Mouse (Mus musculus): Measurements from ENCODE around the gene Zfp37. TPM values are rescaled to one million over a fixed set of nuclear protein-coding genes. Genes with fewer than 3 reads are reported as not detected.

Zfp37 gene
- polyA plus RNA-seq, 1 experiment: 9.6 TPM

GRCm38 (mm10) chr4:62265154-62265836 lies 34.4 kb upstream of the Zfp37 start:
- H3K27ac ChIP-seq (ENCODE audit: insufficient read depth, low read length): no peak overlapping the region
- TF ChIP-seq CTCF (IDR thresholded peaks at IDR 0.05; ENCODE audit: borderline replicate concordance, insufficient read depth, low read depth, low read length) (no peak), POLR2A (IDR thresholded peaks at IDR 0.05; ENCODE audit: borderline replicate concordance, insufficient read depth, low read length) (no peak)
- H3K4me1 ChIP-seq (ENCODE audit: control insufficient read depth, insufficient read depth, low read length): 0 out of 2 replicates have a peak, but pooled peaks cover 3% of the 10 kb centered on the region
- H3K4me3 ChIP-seq (replicated peaks; ENCODE audit: insufficient read depth, low read depth, low read length): no peak overlapping the region
- DNase-seq: no peak
- H3K27me3 ChIP-seq (ENCODE audit: control insufficient read depth, insufficient read depth, low read length): no peaks in the 10 kb centered on the region
- 61% methylated on average over 10 of the region's 10 CpGs for whole genome bisulfite sequencing

GRCm38 (mm10) chr4:62263133-62263844 lies 32.4 kb upstream of the Zfp37 start:
- no peak overlapping the region for H3K27ac ChIP-seq (ENCODE audit: insufficient read depth, low read length)
- H3K4me1 ChIP-seq (ENCODE audit: control insufficient read depth, insufficient read depth, low read length): 0 out of 2 replicates have a peak, but pooled peaks cover 3% of the 10 kb centered on the region
- TF ChIP-seq POLR2A (IDR thresholded peaks at IDR 0.05; ENCODE audit: borderline replicate concordance, insufficient read depth, low read length): no peak
- TF ChIP-seq CTCF (IDR thresholded peaks at IDR 0.05; ENCODE audit: borderline replicate concordance, insufficient read depth, low read depth, low read length): no peak
- no peak for DNase-seq
- no peaks in the 10 kb centered on the region for H3K27me3 ChIP-seq (ENCODE audit: control insufficient read depth, insufficient read depth, low read length)
- WGBS: 9% methylated on average over 7 of the region's 7 CpGs
- no peak overlapping the region for H3K4me3 ChIP-seq (replicated peaks; ENCODE audit: insufficient read depth, low read depth, low read length)

GRCm38 (mm10) chr4:62262276-62262675 lies 31.4 kb upstream of the Zfp37 start, which contains the start of gene Slc31a2:
Slc31a2 (plus strand) TSS chr4:62262562.
- H3K27me3 ChIP-seq (ENCODE audit: control insufficient read depth, insufficient read depth, low read length): no peaks in the 10 kb centered on the region
- 33% methylated on average over 2 of the region's 2 CpGs for WGBS
- no peak within 1 kb of the TSS for H3K27ac ChIP-seq (ENCODE audit: insufficient read depth, low read length)
- TF ChIP-seq CTCF (IDR thresholded peaks at IDR 0.05; ENCODE audit: borderline replicate concordance, insufficient read depth, low read depth, low read length) (no peak), POLR2A (IDR thresholded peaks at IDR 0.05; ENCODE audit: borderline replicate concordance, insufficient read depth, low read length) (no peak)
- 0 out of 2 replicates have a peak, but pooled peaks cover 3% of the 10 kb centered on the region for H3K4me1 ChIP-seq (ENCODE audit: control insufficient read depth, insufficient read depth, low read length)
- DNase-seq: no peak
- no peak within 1 kb of the TSS for H3K4me3 ChIP-seq (replicated peaks; ENCODE audit: insufficient read depth, low read depth, low read length)

GRCm38 (mm10) chr4:62256931-62257330 lies 26.1 kb upstream of the Zfp37 start:
- TF ChIP-seq POLR2A (IDR thresholded peaks at IDR 0.05; ENCODE audit: borderline replicate concordance, insufficient read depth, low read length) (no peak), CTCF (IDR thresholded peaks at IDR 0.05; ENCODE audit: borderline replicate concordance, insufficient read depth, low read depth, low read length) (no peak)
- Histone ChIP-seq H3K27me3 (ENCODE audit: control insufficient read depth, insufficient read depth, low read length) (no peaks in the 10 kb centered on the region), H3K4me3 (replicated peaks; ENCODE audit: insufficient read depth, low read depth, low read length) (no peak overlapping the region), H3K4me1 (ENCODE audit: control insufficient read depth, insufficient read depth, low read length) (no peaks in the 10 kb centered on the region), H3K27ac (ENCODE audit: insufficient read depth, low read length) (no peak overlapping the region)
- 42% methylated on average over 8 of the region's 8 CpGs for WGBS
- no peak for DNase-seq

GRCm38 (mm10) chr4:62254551-62254950 lies 23.7 kb upstream of the Zfp37 start:
- no peak overlapping the region for H3K4me3 ChIP-seq (replicated peaks; ENCODE audit: insufficient read depth, low read depth, low read length)
- no peaks in the 10 kb centered on the region for H3K4me1 ChIP-seq (ENCODE audit: control insufficient read depth, insufficient read depth, low read length)
- 75% methylated on average over 8 of the region's 8 CpGs for WGBS
- H3K27ac ChIP-seq (ENCODE audit: insufficient read depth, low read length): no peak overlapping the region
- DNase-seq: no peak
- no peaks in the 10 kb centered on the region for H3K27me3 ChIP-seq (ENCODE audit: control insufficient read depth, insufficient read depth, low read length)
- TF ChIP-seq CTCF (IDR thresholded peaks at IDR 0.05; ENCODE audit: borderline replicate concordance, insufficient read depth, low read depth, low read length) (no peak), POLR2A (IDR thresholded peaks at IDR 0.05; ENCODE audit: borderline replicate concordance, insufficient read depth, low read length) (no peak)

- no peak for TF ChIP-seq CTCF (IDR thresholded peaks at IDR 0.05; ENCODE audit: borderline replicate concordance, insufficient read depth, low read depth, low read length)
- TF ChIP-seq POLR2A (IDR thresholded peaks at IDR 0.05; ENCODE audit: borderline replicate concordance, insufficient read depth, low read length): no peak
- no peaks in the 10 kb centered on the region for H3K27me3 ChIP-seq (ENCODE audit: control insufficient read depth, insufficient read depth, low read length)
- 86% methylated on average over 4 of the region's 4 CpGs for WGBS
Observed at GRCm38 (mm10) chr4:62251776-62252175, 20.9 kb upstream of the Zfp37 start.

GRCm38 (mm10) chr4:62250896-62251544 lies 20.2 kb upstream of the Zfp37 start:
- WGBS: 35% methylated on average over 3 of the region's 3 CpGs
- H3K27ac ChIP-seq (ENCODE audit: insufficient read depth, low read length): no peak overlapping the region

More at GRCm38 (mm10) chr4:62251776-62252175, 20.9 kb upstream of the Zfp37 start:
- DNase-seq: no peak
- no peak overlapping the region for H3K27ac ChIP-seq (ENCODE audit: insufficient read depth, low read length)
- H3K4me3 ChIP-seq (replicated peaks; ENCODE audit: insufficient read depth, low read depth, low read length): no peak overlapping the region
- H3K4me1 ChIP-seq (ENCODE audit: control insufficient read depth, insufficient read depth, low read length): no peaks in the 10 kb centered on the region

More at GRCm38 (mm10) chr4:62250896-62251544, 20.2 kb upstream of the Zfp37 start:
- no peak for DNase-seq
- no peak overlapping the region for H3K4me3 ChIP-seq (replicated peaks; ENCODE audit: insufficient read depth, low read depth, low read length)
- H3K4me1 ChIP-seq (ENCODE audit: control insufficient read depth, insufficient read depth, low read length): no peaks in the 10 kb centered on the region
- no peak for TF ChIP-seq CTCF (IDR thresholded peaks at IDR 0.05; ENCODE audit: borderline replicate concordance, insufficient read depth, low read depth, low read length)
- TF ChIP-seq POLR2A (IDR thresholded peaks at IDR 0.05; ENCODE audit: borderline replicate concordance, insufficient read depth, low read length): no peak
- H3K27me3 ChIP-seq (ENCODE audit: control insufficient read depth, insufficient read depth, low read length): no peaks in the 10 kb centered on the region

Measured in cerebellum, adult 2 months (tissue).